Mouse (Mus musculus): ENCODE measurements around the gene Syt12.

DNA sequence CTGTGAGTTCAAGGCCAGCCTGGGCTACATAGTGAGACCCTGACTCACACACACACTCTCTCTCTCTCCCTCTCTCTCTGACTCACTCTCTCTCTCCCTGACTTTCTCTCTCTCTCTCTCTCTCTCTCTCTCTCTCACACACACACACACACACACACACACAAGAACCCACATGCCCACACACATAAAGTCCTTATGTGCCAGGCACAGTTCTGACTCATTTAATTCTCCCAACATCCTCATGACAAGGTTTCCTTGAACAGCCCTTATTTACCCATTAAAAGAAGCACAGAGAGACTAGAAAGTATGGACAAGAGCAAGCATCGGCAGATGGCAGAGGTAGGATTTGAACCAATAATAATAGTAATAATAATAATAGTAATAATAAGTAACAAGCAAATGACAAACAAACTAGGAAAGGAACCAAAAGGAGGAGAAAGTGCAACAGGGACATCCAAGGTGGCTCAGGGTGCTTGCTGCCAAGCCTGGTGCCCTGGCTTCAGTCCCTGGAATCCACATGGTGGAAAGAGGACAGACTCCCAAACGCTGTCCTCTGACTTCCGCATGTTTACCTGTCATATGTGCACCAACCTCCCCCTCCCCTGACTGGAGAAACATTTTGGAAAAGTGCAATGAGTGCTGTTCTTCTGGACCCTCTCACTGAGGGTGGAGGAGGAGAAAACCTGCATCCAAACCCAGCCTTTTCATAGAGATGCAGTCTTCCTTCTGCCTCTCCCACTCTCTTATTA is 5.0 kb upstream of the Syt12 start:
- TF ChIP-seq CTCF (IDR thresholded peaks at IDR 0.05; ENCODE audit: borderline replicate concordance, insufficient read depth, low read length) (no peak), POLR2A (IDR thresholded peaks at IDR 0.05; ENCODE audit: low read depth, low read length) (no peak)
